Mouse (Mus musculus) gastrocnemius, adult 2 months (tissue): ENCODE results near the gene Slc4a8. TPM values are rescaled to one million over a fixed set of nuclear protein-coding genes. Genes with fewer than 3 reads are reported as not detected.

Source experiments
- DNase-seq: peaks from one replicate; pipeline ENCODE4 v3.0.0; 2022
- H3K27ac ChIP-seq: fragments of 200-600 bp; 2 replicates; pipeline ENCODE4 v1.8.1; 2022; ENCODE audit warnings: mild to moderate bottlenecking
- H3K4me3 ChIP-seq: fragments of 200-600 bp; 2 replicates; pipeline ENCODE4 v1.8.1; 2022; ENCODE audit warnings: mild to moderate bottlenecking, moderate library complexity
- CTCF ChIP-seq: fragments of 200-600 bp; IDR thresholded peaks from 2 replicates; pipeline ENCODE4 v1.8.1; 2022; ENCODE audit warnings: antibody characterized with exemption, mild to moderate bottlenecking, moderate library complexity
- intact Hi-C: fragments of 180-260 bp; cut with DNase I; formaldehyde crosslinking; loops from one replicate; pipeline ENCODE4 v1.15.1; 2025
- total RNA-seq, 2 experiments: library from RNA; stranded (reverse); gene quantifications; 2 replicates each; pipeline ENCODE4 v1.2.3; 2021

Gene Slc4a8
- total RNA-seq, 2 experiments from 2014 or later, result 1.5 to 1.9 TPM

DNA sequence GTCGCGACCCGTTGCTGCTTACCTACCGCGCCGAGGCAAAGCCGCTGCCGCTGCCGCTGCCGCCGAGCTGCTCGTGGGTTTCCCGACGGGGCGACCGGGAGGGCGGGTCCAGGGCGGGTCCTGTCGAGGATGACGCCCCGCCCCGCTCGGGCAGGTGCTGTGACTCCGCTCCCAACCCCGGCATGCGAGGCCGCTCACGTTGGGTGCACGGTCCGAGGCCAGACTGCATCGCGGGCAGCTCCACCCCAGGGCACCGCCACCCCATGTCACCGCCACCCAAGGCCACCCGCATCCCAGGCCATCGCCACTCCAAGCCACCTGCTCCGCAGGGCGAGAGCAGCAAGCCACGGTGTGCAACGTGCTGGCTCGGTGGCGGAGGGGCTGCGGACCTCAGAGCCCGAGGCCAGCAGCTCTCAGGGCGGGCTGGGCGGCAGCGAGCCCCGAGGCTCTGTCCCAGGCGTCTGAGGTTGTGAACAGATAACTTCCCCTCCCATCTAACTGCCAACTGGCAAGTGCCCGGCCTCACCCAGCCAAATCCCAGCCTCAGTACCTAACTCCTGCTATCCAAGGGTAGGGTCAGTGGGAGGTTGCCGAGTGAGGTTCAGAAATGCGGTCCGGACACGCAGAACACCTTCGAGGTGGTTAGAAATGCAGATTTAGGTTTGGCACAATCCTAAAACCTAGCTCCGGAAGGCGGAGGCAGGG, 32.1 kb upstream of the Slc4a8 start, which contains the start of gene Galnt6:
Gene Galnt6, minus strand, starts transcription at position 96 of the 705 bp plus-strand sequence.
- Histone ChIP-seq H3K27ac (no peak within 1 kb of the TSS), H3K4me3 (peak within 1 kb of the TSS; percentile 55)
- peak; percentile 31 for DNase-seq
- no peak for TF ChIP-seq CTCF
- intact Hi-C loops, result no loop called here

DNA sequence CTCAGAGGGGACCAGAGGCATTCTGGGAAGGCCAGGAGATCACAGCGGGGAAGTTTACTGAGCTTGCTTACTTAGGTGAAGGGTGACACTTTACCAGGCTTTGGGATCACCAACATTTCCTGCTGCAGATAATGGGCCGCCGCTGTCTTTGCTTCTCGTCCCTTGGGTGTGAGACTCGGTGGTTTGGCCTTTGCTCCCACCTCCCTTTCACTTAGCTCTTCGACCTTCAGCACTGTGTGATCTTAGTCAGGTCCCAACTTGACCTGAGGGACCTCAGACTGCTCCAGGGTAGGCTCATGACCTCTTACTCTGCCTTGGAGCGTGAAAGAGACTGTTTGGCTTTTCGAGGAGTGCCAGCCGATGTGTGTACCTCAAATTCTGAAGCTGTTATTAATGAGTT, 30.5 kb upstream of the Slc4a8 start:
- intact Hi-C loops, result no loop called here
- Histone ChIP-seq H3K27ac (no peak overlapping the region), H3K4me3 (no peak overlapping the region)
- TF ChIP-seq CTCF, result no peak
- no peak for DNase-seq

DNA sequence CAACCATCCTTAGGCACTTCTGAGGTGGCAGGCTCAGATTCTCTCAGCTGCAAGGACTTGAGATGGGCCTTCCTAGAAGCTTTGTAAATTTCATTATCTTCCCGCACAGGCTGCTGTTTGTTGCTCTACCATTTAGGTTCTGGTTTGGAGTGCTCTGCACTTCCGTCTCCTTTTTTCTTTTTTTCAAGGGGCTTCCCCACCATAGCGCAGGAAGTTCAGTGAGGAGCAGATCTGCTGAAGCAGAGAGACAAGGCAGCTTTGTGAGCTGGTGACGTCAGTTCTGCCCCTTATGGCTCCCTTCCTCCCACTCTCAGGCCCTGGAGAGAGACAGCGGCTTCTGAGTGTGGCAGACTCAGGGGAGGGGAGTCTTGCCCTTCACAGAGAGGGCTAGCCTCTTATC, 29.0 kb upstream of the Slc4a8 start:
- Histone ChIP-seq H3K4me3 (no peak overlapping the region), H3K27ac (no peak overlapping the region)
- no peak for TF ChIP-seq CTCF
- DNase-seq, result no peak
- intact Hi-C loops, result no loop called here

DNA sequence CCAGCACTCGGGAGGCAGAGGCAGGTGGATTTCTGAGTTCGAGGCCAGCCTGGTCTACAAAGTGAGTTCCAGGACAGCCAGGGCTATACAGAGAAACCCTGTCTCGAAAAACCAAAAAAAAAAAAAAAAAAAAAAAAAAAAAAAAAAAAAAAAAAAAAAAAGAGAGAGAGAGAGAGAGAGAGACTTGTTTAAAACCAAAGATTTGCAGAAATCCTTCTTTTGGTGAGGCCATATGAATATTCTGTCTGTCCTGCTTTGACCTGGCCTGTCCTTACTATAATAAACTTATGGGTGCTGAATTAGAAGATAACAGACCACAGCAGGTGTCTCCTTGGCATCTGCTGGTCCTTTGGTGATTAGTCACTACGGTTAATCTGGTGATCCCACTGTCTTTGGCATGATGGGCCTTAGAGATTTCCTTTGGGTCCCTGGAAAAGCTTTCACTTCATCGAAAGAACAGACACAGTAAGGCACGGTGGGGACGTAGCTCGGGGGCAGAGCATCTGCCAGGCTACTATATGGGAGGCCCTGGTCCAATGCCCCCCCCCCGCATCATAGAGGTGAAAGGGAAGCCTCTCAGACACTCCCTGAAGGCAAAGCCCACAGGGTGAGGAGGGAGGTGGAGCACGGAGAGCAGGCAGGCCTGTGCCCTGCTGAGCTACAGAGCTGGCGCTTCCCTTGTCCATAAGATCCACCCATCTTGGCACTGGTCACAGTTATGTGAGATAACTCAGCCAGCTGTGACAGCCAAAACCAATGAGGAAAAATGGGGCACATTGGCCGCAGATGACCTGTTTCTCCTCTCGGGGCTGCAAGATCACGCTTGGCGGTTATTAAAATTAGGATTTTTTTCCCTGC, 26.2 kb upstream of the Slc4a8 start:
- no peak overlapping the region for H3K4me3 ChIP-seq
- no peak for TF ChIP-seq CTCF
- H3K27ac ChIP-seq, result no peak overlapping the region
- DNase-seq, result no peak
- intact Hi-C loops, result no loop called here

DNA sequence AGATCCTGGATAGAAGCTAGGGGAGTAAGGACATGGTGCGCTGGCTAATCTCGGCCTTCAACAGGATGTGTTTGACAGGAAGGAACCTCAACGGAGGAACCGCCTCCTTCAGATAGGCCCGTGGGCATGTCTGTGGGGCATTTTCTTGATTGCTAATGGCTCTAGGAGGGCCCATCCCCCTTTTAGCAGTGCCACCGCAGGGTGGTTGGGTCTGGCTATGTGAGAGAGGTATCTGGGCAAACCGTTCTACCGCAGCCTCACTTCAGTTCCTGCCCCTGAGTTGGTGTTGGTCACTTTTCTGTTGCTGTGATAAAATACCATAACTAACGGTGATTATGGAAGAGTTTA, 25.6 kb upstream of the Slc4a8 start:
- intact Hi-C loops, result no loop called here
- no peak for DNase-seq
- Histone ChIP-seq H3K4me3 (no peak overlapping the region), H3K27ac (no peak overlapping the region)
- no peak for TF ChIP-seq CTCF

DNA sequence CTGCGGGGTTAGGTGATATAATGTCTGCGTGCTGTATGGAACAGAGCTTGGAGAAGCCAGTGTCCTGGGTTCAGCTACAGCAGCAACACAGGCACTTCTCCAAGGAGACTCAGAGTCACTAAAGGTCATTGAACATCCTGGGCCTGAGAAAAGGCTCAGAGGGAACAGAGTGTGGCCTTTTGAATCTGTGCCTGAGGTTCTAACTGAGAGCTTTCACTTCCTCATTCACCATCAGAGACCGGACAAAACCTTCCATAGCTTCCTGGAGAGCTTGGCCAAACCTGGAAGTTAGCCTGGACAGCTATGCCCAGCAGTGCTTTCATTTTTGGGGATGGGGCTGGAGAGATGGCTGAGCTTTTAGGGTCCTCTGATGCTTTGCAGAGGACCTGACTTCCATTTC, 23.9 kb upstream of the Slc4a8 start:
- intact Hi-C loops, result no loop called here
- TF ChIP-seq CTCF, result no peak
- Histone ChIP-seq H3K27ac (no peak overlapping the region), H3K4me3 (no peak overlapping the region)
- DNase-seq, result no peak

DNA sequence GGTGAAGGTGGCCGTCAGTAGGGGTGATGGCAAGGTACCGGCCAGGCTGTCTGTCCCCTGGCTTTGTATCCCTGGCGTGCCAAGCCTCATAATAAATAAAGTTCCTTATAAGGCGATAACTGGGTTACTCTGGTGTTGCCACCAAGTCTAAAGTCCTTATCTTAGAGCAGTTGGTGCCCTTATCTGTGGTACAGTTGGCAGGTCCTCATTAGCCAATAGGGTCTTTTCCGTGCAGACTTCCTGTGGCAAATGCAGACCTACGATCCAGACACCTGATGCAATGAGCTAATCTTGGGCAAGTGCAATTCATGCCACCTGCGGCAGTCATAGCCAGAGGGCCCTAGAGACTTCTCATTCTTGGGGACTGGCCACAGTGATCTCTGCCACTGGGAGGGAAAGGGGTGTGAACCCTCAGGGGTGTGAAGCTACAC, 23.2 kb upstream of the Slc4a8 start:
- Histone ChIP-seq H3K27ac (no peak overlapping the region), H3K4me3 (no peak overlapping the region)
- intact Hi-C loops, result no loop called here
- no peak for TF ChIP-seq CTCF
- no peak for DNase-seq

DNA sequence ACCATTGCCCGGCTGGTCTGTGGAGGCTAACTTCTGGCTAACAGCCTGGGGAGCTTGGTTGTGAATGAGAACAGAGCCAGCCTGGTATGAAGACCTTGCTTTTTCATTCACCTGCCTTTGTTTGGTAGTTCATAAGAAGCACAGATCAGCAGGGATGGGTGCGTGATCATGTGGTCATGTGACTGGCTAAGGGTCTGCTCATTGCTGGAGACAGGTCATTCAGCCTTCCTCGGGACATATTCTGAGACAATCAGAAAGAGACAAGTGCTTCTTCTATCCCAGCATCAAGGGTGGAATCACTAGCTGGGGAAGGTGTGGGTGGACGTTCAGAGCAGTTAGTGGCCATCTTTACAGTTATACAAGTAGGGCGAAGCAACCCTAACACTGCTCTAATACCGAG, 22.1 kb upstream of the Slc4a8 start:
- intact Hi-C loops, result no loop called here
- H3K27ac ChIP-seq, result no peak overlapping the region
- no peak overlapping the region for H3K4me3 ChIP-seq
- no peak for TF ChIP-seq CTCF
- DNase-seq, result no peak

DNA sequence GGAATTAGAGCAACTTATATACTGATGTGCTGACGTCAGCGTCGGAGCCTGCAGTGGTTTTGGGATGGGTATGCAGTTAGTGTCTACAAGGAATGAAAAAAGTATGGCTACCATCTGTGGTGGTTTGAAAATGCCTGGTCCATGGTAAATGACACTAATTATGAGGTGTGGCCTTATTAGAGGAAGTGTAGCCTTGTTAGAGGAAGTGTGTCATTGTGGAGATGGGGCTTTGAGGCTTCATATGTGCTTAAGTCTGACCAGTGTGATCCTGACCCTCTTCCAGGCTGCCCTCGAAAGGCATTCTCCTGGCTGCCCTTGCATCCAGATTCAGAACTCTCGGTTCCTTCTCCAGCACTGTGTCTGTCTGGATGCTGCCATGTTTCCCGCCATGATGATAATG, 18.3 kb upstream of the Slc4a8 start:
- intact Hi-C loops, result no loop called here
- DNase-seq, result no peak
- no peak for TF ChIP-seq CTCF
- no peak overlapping the region for H3K4me3 ChIP-seq
- H3K27ac ChIP-seq, result no peak overlapping the region

DNA sequence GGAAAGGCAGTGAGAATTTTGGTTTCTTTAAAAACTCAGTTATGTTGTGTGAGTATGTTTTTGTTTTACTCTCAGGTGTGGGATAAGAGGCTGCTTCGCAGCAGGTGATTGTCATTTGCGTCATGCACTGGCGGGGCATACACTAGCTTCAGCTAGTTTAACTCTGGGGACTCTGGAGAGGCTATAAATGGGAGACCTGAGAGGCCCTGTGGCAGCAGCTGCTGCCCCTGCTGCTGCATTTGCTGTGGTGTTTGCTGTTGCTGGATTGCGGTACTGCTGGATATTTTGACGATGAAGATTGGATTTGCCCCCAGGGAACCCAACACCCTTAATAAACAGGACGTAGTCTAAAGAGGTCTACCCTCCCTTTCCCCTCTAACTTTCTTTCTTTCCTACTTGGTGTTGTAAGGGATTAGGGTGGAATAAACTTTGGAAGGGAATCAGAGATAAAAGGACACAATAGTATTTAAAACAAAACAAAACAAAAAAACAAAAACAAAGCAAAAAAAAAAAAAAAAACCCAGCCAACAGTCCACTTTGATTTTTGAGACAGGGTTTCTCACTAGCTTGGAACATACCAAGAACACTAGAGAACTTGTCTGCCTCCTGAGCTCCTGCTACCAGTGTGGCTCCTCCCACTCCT, 14.9 kb upstream of the Slc4a8 start:
- no peak for DNase-seq
- intact Hi-C loops, result no loop called here
- TF ChIP-seq CTCF, result no peak
- H3K27ac ChIP-seq, result no peak overlapping the region
- H3K4me3 ChIP-seq, result peak overlapping the region; percentile 60

DNA sequence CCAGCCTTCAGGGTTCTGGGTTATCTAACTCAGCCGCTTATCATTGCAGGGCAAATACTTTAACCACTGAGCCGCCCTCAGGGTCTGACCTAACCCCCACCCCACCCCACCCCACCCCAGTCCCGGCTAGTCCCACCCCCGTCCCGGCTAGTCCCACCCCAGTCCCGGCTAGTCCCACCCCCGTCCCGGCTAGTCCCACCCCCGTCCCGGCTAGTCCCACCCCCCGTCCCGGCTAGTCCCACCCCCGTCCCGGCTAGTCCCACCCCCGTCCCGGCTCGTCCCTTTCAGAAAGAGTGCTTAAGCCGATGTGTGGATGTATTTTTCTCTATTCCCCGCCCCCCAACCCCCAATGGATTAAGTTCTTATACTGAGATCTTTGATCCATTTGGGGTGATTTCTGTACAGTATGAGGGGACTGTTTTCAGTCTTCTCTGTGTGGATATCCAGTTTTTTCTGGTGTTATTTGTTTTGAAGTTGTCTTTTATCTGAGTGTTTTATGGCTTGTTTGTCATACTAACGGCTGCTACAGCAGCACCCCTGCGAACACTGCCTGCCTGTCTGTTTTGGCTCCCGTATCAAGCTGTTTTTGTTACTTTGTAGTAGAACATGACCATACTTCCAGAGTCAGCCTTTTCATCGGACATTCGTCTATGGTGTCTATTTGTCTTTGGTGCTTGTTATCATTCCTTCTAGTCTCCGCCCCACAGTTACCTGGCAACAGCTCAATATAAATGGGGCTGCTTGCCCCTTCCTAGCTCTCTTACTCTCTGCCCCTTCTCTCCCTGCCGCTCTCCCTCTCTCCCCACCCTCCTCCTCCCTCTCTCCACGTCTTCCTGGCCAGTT, 14.2 kb upstream of the Slc4a8 start:
- peak; percentile 33 for DNase-seq
- peak overlapping the region; percentile 13; the same call in 1 of the 2 replicates for H3K27ac ChIP-seq
- intact Hi-C loops, result no loop called here
- no peak for TF ChIP-seq CTCF
- H3K4me3 ChIP-seq, result peak overlapping the region; percentile 60

DNA sequence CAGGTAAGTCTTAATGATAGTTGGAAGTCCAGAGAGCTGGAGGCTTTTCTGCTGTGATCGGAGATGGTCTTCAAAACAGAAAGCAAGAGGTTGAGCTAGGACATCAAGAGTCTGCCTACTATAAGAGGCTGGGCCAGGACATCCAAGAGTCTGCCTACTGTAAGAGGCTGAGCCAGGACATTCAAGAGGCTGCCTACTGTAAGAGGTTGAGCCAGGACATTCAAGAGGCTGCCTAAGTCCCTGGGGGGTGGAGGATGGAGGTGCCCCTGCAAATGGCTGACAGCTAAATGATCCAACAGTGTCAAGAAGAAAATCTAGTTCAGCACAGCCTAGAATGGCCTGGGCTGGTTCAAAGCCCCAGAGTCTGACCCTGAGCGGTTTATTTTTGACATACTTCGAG, 13.0 kb upstream of the Slc4a8 start:
- intact Hi-C loops, result no loop called here
- no peak for DNase-seq
- Histone ChIP-seq H3K4me3 (no peak overlapping the region), H3K27ac (no peak overlapping the region)
- no peak for TF ChIP-seq CTCF
